Mouse (Mus musculus): ENCODE data around the gene Tmem176a.
"Not testable (repeated sequence)": the region's sequence is repeated elsewhere in the genome, so short reads cannot be mapped to it uniquely, and the experiment has no call there.

Tmem176a gene

GRCm38 (mm10) chr6:48842111-48842842 lies 1.6 kb downstream of the Tmem176a start:
- DNase-seq (ENCODE audit: low spot score) = peak; percentile 67

GRCm38 (mm10) chr6:48845086-48845485 lies 4.4 kb downstream of the Tmem176a start:
- no peak for DNase-seq (ENCODE audit: low spot score)

GRCm38 (mm10) chr6:48851820-48852491 lies 11.2 kb downstream of the Tmem176a start:
- DNase-seq (ENCODE audit: low spot score) = peak; percentile 64

GRCm38 (mm10) chr6:48854155-48854554 lies 13.4 kb downstream of the Tmem176a start:
- no peak for DNase-seq (ENCODE audit: low spot score)

- peak; percentile 77 for DNase-seq (ENCODE audit: low spot score)
These were observed 17.0 kb downstream of the Tmem176a start for GRCm38 (mm10) chr6:48857613-48858302.

- peak; percentile 71 for DNase-seq (ENCODE audit: low spot score)
These were observed 19.6 kb downstream of the Tmem176a start for GRCm38 (mm10) chr6:48860130-48860815.

GRCm38 (mm10) chr6:48860851-48861250 lies 20.1 kb downstream of the Tmem176a start:
- DNase-seq (ENCODE audit: low spot score) = no peak

GRCm38 (mm10) chr6:48861616-48862280 lies 21.0 kb downstream of the Tmem176a start:
- no peak for DNase-seq (ENCODE audit: low spot score)

- DNase-seq (ENCODE audit: low spot score) = no peak
These were observed 22.1 kb downstream of the Tmem176a start for GRCm38 (mm10) chr6:48862816-48863215.

- no peak for DNase-seq (ENCODE audit: low spot score)
These were observed 22.8 kb downstream of the Tmem176a start for GRCm38 (mm10) chr6:48863488-48863887.

GRCm38 (mm10) chr6:48864181-48864580 lies 23.5 kb downstream of the Tmem176a start:
- DNase-seq (ENCODE audit: low spot score) = no peak

- no peak for DNase-seq (ENCODE audit: low spot score)
These were observed 24.0 kb downstream of the Tmem176a start for GRCm38 (mm10) chr6:48864723-48865122.

GRCm38 (mm10) chr6:48865152-48865745 lies 24.5 kb downstream of the Tmem176a start:
- no peak for DNase-seq (ENCODE audit: low spot score)

- not testable (repeated sequence) for DNase-seq (ENCODE audit: low spot score)
These were observed 25.7 kb downstream of the Tmem176a start for GRCm38 (mm10) chr6:48866355-48866950.

GRCm38 (mm10) chr6:48867158-48867557 lies 26.4 kb downstream of the Tmem176a start:
- DNase-seq (ENCODE audit: low spot score) = no peak

- DNase-seq (ENCODE audit: low spot score) = no peak
These were observed 29.1 kb downstream of the Tmem176a start for GRCm38 (mm10) chr6:48869774-48870173.

- no peak for DNase-seq (ENCODE audit: low spot score)
These were observed 31.9 kb downstream of the Tmem176a start, which contains the start of gene Aoc1 for GRCm38 (mm10) chr6:48872596-48872995. TSS of gene Aoc1 (plus strand) at chr6:48872896.

- DNase-seq (ENCODE audit: low spot score) = no peak
These were observed 33.9 kb downstream of the Tmem176a start for GRCm38 (mm10) chr6:48874576-48874975.

GRCm38 (mm10) chr6:48875515-48875914 lies 34.8 kb downstream of the Tmem176a start:
- DNase-seq (ENCODE audit: low spot score) = no peak

- no peak for DNase-seq (ENCODE audit: low spot score)
These were observed 35.9 kb downstream of the Tmem176a start for GRCm38 (mm10) chr6:48876510-48877135.

All from lung, postnatal 25 days (tissue).